8 mouse cellular contexts compared by ENCODE assay signal in genomic region chr10:69571422-69571821, GRCm38 (mm10).
A peak's percentile ranks its signal among the peaks of the same experiment; 100 is the strongest.
DNase-seq lines count a peak whose midpoint lies in the region; ATAC-seq and TF ChIP-seq lines count a peak whose summit lies in the region.

No protein-coding gene starts in this region.

- peak overlapping the region; percentile 50 for H3K4me2 ChIP-seq in limb, embryonic 11.5 days (ENCODE audit: low read depth, severe bottlenecking)
- peak overlapping the region; percentile 59 for H3K4me2 ChIP-seq in stomach, embryonic 14.5 days (replicated peaks; ENCODE audit: low read depth, low read length)

- peak overlapping the region; percentile 3; the same call in 1 of the 2 replicates for H3K27ac ChIP-seq in embryonic fibroblast, embryonic 13.5 days (ENCODE audit: insufficient read depth, low read length)
- no peak overlapping the region for H3K27ac ChIP-seq in limb, embryonic 11.5 days (replicated peaks; ENCODE audit: low read depth, low read length)
- H3K27ac ChIP-seq in stomach, embryonic 14.5 days (ENCODE audit: low read length) = peak overlapping the region; percentile 67

- DNase-seq in adrenal gland, postnatal 10 days = peak; percentile 22
- no peak for DNase-seq in adrenal gland, adult 18-20 months (ENCODE audit: low spot score in 2 of 2)
- peak; percentile 76 for DNase-seq in 3T3-L1 (ENCODE audit: low read depth, low spot score)
- peak; percentile 41 for DNase-seq in limb, embryonic 11.5 days (ENCODE audit: low spot score)
- no peak for DNase-seq in spleen, adult 12 weeks (ENCODE audit: low spot score)
- no peak for DNase-seq in left cerebral cortex, adult 18-20 months (ENCODE audit: low spot score in 2 of 2)

- no peak for TF ChIP-seq CTCF in embryonic fibroblast, embryonic 13.5 days (IDR thresholded peaks at IDR 0.05; ENCODE audit: borderline replicate concordance, insufficient read depth, low read length)

- H3K36me3 ChIP-seq in limb, embryonic 11.5 days (ENCODE audit: control insufficient read depth, insufficient read depth, low read length) = no peaks in the 10 kb centered on the region
- H3K36me3 ChIP-seq in stomach, embryonic 14.5 days (ENCODE audit: control insufficient read depth, insufficient read depth, low read length) = no peaks in the 10 kb centered on the region

- H3K27me3 ChIP-seq in limb, embryonic 11.5 days (ENCODE audit: control insufficient read depth, insufficient read depth, low read length) = 0 out of 2 replicates have a peak, but pooled peaks cover 3% of the 10 kb centered on the region
- H3K27me3 ChIP-seq in stomach, embryonic 14.5 days (ENCODE audit: control insufficient read depth, insufficient read depth, low read length) = no peaks in the 10 kb centered on the region

- H3K9ac ChIP-seq in limb, embryonic 11.5 days (ENCODE audit: low read length) = no peak overlapping the region
- H3K9ac ChIP-seq in stomach, embryonic 14.5 days (replicated peaks; ENCODE audit: low read depth, low read length) = no peak overlapping the region; the same call in 1 of the 2 replicates

- no peak for TF ChIP-seq POLR2A in embryonic fibroblast, embryonic 13.5 days (IDR thresholded peaks at IDR 0.05; ENCODE audit: low read depth, low read length)

- H3K9me3 ChIP-seq in limb, embryonic 11.5 days (ENCODE audit: control insufficient read depth, low read length) = no peaks in the 10 kb centered on the region
- no peaks in the 10 kb centered on the region for H3K9me3 ChIP-seq in stomach, embryonic 14.5 days (ENCODE audit: control insufficient read depth, low read depth, low read length)

- no peak for ATAC-seq in limb, embryonic 11.5 days (ENCODE audit: insufficient number of reproducible peaks, low FRiP score, low TSS enrichment, low read depth)
- no peak for ATAC-seq in stomach, embryonic 14.5 days (ENCODE audit: insufficient number of reproducible peaks, insufficient read depth, low FRiP score, low read depth)

- H3K4me3 ChIP-seq in embryonic fibroblast, embryonic 13.5 days (ENCODE audit: insufficient read depth, low read length) = peak overlapping the region; percentile 16
- peak overlapping the region; percentile 8; the same call in 1 of the 2 replicates for H3K4me3 ChIP-seq in limb, embryonic 11.5 days (ENCODE audit: low read depth, low read length)
- peak overlapping the region; percentile 29 for H3K4me3 ChIP-seq in stomach, embryonic 14.5 days (ENCODE audit: low read depth, low read length)

- peaks cover 6% of the 10 kb centered on the region; the same call in 1 of the 2 replicates for H3K4me1 ChIP-seq in embryonic fibroblast, embryonic 13.5 days (ENCODE audit: control insufficient read depth, insufficient read depth, low read length)
- peaks cover 10% of the 10 kb centered on the region; the same call in 1 of the 2 replicates for H3K4me1 ChIP-seq in limb, embryonic 11.5 days (ENCODE audit: control insufficient read depth, insufficient read depth, low read length)
- peaks cover 13% of the 10 kb centered on the region; the same call in 1 of the 2 replicates for H3K4me1 ChIP-seq in stomach, embryonic 14.5 days (ENCODE audit: control insufficient read depth, insufficient read depth, low read length)

- 2% methylated on average over 8 of the region's 8 CpGs for WGBS in limb, embryonic 11.5 days
- 3% methylated on average over 8 of the region's 8 CpGs for WGBS in stomach, embryonic 14.5 days

Comparison
In these comparisons a context has a peak if more than half of its experiments do, and no peak if none do; other contexts are left out.
1. DNase-seq: peak in adrenal gland, postnatal 10 days (single experiment), 3T3-L1 (single experiment) and limb, embryonic 11.5 days (single experiment); none in adrenal gland, adult 18-20 months (0 of 2), spleen, adult 12 weeks (single experiment) and left cerebral cortex, adult 18-20 months (0 of 2).
2. Peak in every context shown above with its lines, with median percentiles within 50 percentile points of each other: H3K4me3 ChIP-seq.